Mouse (Mus musculus) heart, postnatal 14 days (tissue): ENCODE results near the gene Slc6a3. TPM values are rescaled to one million over a fixed set of nuclear protein-coding genes. Genes with fewer than 3 reads are reported as not detected.

Source experiments
- DNase-seq, 2 experiments: peaks; one replicate each; pipeline ENCODE4 v3.0.0; 2021 to 2022
- intact Hi-C: fragments of 180-260 bp; cut with DNase I; formaldehyde crosslinking; loops from one replicate; pipeline ENCODE4 v1.15.1; 2025
- total RNA-seq, 2 experiments: library from RNA; stranded (reverse); gene quantifications; 2 replicates each; pipeline ENCODE4 v1.2.3; 2021

The Slc6a3 gene
- total RNA-seq, 2 experiments from 2014 or later, result not detected

- intact Hi-C loops, result no loop called here
- no peak for DNase-seq
Observed at GRCm38 (mm10) chr13:73575051-73575450, 38.5 kb downstream of the Slc6a3 start.

DNA sequence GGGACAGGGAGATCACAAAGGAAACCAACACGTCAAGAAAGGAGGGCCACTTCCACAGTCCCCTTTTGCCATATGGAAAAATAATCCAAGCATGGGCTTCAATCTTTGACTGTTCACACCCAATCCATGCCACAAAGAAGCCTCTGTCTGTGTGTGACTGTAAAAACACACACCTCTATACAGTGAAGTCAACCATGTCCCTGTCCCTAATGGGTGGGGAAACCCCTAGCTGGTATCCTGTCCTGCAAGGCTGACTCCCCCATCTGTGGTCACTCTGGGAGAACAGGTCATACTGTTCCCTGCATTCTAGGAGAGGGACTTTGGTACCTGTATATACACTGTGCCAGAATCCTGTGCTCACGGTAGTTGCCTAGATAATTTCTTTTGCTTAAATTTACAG is 40.7 kb downstream of the Slc6a3 start:
- intact Hi-C loops, result no loop called here
- DNase-seq, result no peak

DNA sequence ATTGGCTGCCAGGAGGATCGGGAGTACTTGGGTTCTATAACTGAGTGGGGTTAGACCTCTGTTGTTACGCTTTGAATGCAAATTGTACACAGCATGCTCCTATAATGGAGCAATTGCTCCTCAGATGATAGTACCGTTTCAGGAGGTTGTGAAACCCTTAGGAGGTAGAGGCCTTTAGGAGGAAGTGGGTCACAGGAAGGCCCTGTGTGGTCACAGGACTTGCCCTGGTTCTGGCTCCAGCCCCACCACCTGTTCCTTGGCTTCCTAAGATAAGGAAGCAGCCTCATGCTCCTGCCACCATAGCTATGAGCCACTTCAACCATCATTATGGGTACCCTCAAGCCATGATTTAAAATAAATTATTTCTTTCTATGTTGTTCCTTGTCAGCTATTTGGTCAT is 54.9 kb downstream of the Slc6a3 start:
- no peak for DNase-seq
- intact Hi-C loops, result no loop called here

DNA sequence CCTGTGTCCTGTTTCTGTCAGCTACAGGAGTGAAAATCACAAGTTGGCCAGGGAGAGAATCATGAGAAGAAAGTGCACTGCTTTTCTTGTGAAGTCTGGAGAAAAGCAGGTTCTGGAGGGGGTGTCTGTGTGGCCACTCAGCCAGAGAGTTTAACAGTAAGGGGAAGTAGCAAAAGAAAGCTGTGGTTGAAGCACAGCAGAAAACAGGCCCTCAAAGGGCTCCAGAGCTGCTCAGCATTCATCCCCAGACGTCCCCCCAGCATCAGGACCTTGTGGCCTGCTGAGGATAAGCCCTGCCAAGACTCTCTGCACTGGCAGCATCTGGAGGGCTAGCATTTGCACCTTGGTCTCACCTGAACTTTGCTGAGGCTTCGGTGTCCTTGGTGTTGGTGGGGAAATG is 56.0 kb downstream of the Slc6a3 start:
- DNase-seq, result no peak
- intact Hi-C loops, result no loop called here

DNA sequence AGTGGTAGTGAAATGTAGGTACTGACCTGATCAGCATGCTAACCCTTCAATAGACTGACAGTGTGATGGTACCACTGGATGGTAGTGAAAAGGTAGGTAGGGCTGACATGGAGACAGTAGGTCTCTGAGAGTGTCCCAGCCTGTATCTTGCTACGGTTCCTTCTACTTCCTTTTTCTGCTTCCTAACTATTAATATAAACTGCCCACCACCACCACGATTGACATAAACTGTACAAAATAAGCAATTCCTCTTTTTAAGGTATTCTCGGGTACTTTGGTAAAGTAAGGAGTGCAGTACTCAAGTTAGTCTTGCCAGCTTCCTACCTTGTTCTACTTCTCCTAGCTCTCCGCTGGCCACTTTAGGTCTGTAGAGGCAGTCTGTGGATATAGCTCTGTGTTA is 59.7 kb downstream of the Slc6a3 start:
- intact Hi-C loops, result no loop called here
- DNase-seq, result no peak

GRCm38 (mm10) chr13:73600217-73600616 is 63.7 kb downstream of the Slc6a3 start:
- intact Hi-C loops, result loop anchor here (5.0 to 10.0 kb wide), 2 partner anchors 175 to 268 kb away; no protein-coding TSS in a partner anchor
- DNase-seq, result no peak

GRCm38 (mm10) chr13:73603046-73603445 is 66.5 kb downstream of the Slc6a3 start:
- peak in 1 of 2 experiments; percentile 2 for DNase-seq
- intact Hi-C loops, result loop anchor here (5.0 to 10.0 kb wide), 2 partner anchors 178 to 271 kb away; no protein-coding TSS in a partner anchor

GRCm38 (mm10) chr13:73603522-73604155 is 67.1 kb downstream of the Slc6a3 start, which contains the start of gene Clptm1l:
TSS of gene Clptm1l (plus strand) at chr13:73604006.
- intact Hi-C loops, result loop anchor here (5.0 to 10.0 kb wide), 2 partner anchors 179 to 271 kb away; no protein-coding TSS in a partner anchor

GRCm38 (mm10) chr13:73604156-73604957 is 67.8 kb downstream of the Slc6a3 start:
- no peak for DNase-seq
- intact Hi-C loops, result loop anchor here (5.0 to 10.0 kb wide), 2 partner anchors 180 to 272 kb away; no protein-coding TSS in a partner anchor

More at GRCm38 (mm10) chr13:73603522-73604155, 67.1 kb downstream of the Slc6a3 start, which contains the start of gene Clptm1l:
- DNase-seq, result peak; percentile 97 to 98

GRCm38 (mm10) chr13:73618406-73618805 is 81.9 kb downstream of the Slc6a3 start:
- peak in 1 of 2 experiments; percentile 4 for DNase-seq
- intact Hi-C loops, result no loop called here

- intact Hi-C loops, result no loop called here
- no peak for DNase-seq
Observed at GRCm38 (mm10) chr13:73620637-73621036, 84.1 kb downstream of the Slc6a3 start.

DNA sequence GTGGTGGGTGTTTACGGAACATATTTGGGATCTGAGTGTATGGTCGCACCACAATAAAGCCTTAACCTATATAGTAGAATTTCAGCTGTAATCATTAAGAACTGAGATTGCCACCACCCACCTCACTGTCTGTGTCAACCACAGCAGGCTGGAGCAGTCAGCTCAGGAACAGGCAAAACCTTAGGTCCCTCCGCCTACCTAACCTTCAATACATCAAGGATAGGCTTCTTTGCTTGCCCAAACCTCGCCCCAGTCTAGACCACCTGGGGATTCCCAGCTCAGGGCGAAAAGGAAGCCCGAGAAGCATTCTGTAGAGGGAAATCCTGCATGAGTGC is 89.8 kb downstream of the Slc6a3 start:
- intact Hi-C loops, result loop anchor here (5.0 kb wide), 2 partner anchors 114 to 199 kb away; no protein-coding TSS in a partner anchor
- DNase-seq, result no peak

DNA sequence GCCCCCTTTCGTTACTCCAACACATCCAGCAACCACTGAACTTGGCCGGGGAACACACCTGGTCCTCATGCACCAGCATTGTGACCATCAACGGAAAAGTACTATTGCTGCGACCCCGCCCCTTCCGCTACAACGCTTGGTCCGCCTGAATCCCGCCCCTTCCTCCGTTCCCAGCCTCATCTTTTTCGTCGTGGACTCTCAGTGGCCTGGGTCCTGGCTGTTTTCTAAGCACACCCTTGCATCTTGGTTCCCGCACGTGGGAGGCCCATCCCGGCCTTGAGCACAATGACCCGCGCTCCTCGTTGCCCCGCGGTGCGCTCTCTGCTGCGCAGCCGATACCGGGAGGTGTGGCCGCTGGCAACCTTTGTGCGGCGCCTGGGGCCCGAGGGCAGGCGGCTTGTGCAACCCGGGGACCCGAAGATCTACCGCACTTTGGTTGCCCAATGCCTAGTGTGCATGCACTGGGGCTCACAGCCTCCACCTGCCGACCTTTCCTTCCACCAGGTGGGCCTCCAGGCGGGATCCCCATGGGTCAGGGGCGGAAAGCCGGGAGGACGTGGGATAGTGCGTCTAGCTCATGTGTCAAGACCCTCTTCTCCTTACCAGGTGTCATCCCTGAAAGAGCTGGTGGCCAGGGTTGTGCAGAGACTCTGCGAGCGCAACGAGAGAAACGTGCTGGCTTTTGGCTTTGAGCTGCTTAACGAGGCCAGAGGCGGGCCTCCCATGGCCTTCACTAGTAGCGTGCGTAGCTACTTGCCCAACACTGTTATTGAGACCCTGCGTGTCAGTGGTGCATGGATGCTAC is 90.4 kb downstream of the Slc6a3 start, which contains the start of gene Tert:
TSS of gene Tert (plus strand) at position 167 of the 805 bp plus-strand sequence.
- intact Hi-C loops, result loop anchor here (5.0 kb wide), 2 partner anchors 115 to 200 kb away; no protein-coding TSS in a partner anchor

More for the DNA sequence above, 90.4 kb downstream of the Slc6a3 start, which contains the start of gene Tert:
- DNase-seq, result peak; percentile 16 to 33

Other genes with a start within 250 kb of the Slc6a3 start
- gene Mrpl36, start 208.2 kb upstream of the Slc6a3 start, total RNA-seq, result 10 to 100 TPM; 41.8 to 42.8 TPM
- 1,000 to 10,000 TPM; 1,008 to 1,014 TPM for gene Ndufs6, start 208.2 kb upstream of the Slc6a3 start, total RNA-seq
- 10 to 100 TPM in 1 of 2 experiments, 1 to 10 TPM in 1; 8.0 to 10.6 TPM for gene Lpcat1, start 69.5 kb upstream of the Slc6a3 start, total RNA-seq
- gene Clptm1l, start 67.3 kb downstream of the Slc6a3 start, total RNA-seq, result 10 to 100 TPM; 57.0 to 60.5 TPM
- gene Tert, start 90.2 kb downstream of the Slc6a3 start, total RNA-seq, result under 1 TPM; 0.14 to 0.41 TPM
- not detected for gene Slc6a18, start 141.3 kb downstream of the Slc6a3 start, total RNA-seq
- gene Slc6a19, start 168.1 kb downstream of the Slc6a3 start, total RNA-seq, result under 1 TPM in 1 of 2 experiments, not detected in 1; 0.12 TPM
- 100 to 1,000 TPM; 151 to 165 TPM for gene Slc12a7, start 196.3 kb downstream of the Slc6a3 start, total RNA-seq